Mouse (Mus musculus) forelimb bud, embryonic 11.5 days (tissue): ENCODE measurements around the gene Sigirr.

ENCODE experiments used
- DNase-seq: peaks from one replicate; pipeline ENCODE4 v3.0.0-alpha.2; 2012; ENCODE audit warnings: low read depth, low spot score

Gene Sigirr

GRCm38 (mm10) chr7:141060426-141061242 lies 39.7 kb downstream of the Sigirr start, which contains the start of gene B4galnt4:
Gene B4galnt4, plus strand, starts transcription at chr7:141061104.
- DNase-seq, result peak; percentile 86

GRCm38 (mm10) chr7:141059929-141060328 lies 40.4 kb downstream of the Sigirr start:
- no peak for DNase-seq

GRCm38 (mm10) chr7:141058601-141059341 lies 41.6 kb downstream of the Sigirr start:
- DNase-seq, result no peak

DNA sequence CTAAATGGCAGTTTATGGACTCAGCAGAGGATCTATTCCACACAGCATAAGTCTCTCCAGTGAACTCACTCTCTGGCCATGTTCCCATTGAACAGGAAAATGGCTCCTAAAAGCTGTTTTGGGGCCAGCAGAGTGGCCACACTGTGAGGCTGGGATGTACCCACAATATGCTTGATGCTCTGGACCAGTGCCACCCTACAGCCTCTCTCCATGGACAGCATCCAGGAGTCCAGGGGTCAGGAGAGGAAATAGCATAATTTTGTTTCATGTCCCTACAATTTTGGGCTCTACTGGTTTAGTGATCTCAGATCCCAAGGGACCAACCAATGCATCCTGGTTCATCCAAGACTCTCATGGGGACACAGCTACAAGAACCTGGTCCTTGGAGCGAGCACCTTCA lies 42.8 kb downstream of the Sigirr start:
- no peak for DNase-seq

DNA sequence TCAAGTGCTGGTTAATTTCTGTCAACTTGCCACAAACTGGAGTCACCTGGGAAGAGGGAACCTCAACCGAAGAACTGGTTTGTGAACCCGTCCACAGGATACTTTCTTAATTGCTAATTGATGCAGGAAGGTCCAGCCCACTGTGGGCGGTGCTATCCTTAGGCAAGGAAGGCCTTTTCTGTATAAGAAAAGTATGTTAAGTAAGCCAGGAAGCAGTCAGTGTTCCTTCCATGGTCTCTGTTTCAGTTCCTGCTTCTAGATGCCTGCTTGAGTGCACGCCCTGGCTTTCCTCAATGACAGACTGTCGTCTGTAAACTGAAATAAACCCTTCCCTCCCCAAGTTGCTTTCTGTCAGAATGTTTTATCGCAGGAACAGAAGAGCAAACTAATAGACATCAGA lies 43.4 kb downstream of the Sigirr start:
- DNase-seq, result no peak

DNA sequence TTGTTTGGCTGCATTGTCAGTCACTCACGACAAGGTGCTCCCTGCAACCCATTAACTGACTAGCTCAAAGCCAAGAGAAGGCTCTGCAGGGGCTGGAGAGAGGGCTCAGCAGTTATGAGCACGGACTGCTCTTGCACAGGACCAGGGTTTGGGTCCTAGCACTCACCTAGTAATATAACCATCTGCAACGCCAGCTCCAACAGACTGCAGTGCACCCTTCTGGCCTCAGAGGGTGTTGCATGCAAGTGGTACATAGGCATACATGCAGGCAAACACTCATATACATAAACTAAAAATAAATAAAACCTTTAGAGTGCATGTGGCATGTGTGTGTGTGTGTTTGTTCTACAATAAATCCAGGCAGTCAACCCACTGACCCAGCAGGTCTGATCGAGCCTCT lies 44.6 kb downstream of the Sigirr start:
- no peak for DNase-seq

DNA sequence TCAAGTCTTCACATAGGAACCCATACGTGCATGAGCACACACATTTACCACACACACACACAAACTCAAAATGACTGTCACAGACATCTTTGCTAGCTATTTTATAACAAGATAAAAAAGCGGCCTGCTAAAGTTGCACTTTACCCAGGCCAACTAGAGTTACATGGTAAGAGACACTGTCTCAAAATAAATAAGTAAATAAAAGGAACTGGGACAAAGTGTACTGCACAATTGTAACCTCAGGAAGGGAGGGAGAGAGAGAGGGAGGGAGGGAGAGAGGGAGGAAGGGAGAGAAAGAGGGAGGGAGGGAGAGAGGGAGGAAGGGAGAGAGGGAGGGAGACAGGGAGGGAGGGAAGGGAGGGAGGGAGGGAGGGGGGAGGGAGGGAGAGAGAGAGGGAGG lies 48.0 kb downstream of the Sigirr start:
- DNase-seq, result no peak

DNA sequence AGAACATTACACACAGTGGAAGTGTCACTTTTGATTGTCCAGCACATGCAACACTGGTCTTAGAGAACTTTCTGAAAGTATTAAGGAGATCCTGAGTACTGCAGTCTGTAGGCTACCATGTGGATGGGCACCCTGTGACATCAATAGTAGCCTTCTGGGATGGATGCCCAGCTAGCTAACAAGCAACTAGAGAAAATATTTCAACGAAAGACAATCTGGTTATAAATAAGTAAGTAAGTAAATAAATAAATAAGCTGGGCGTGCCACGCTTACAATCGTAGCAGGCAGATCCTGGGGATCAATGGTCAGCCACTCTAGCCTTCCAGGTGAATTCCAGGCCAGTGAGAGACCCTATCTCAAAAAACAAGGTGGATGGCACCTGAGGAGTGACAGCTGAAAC lies 48.4 kb downstream of the Sigirr start:
- DNase-seq, result no peak

- no peak for DNase-seq
Measured at GRCm38 (mm10) chr7:141051060-141051685, 49.2 kb downstream of the Sigirr start.

DNA sequence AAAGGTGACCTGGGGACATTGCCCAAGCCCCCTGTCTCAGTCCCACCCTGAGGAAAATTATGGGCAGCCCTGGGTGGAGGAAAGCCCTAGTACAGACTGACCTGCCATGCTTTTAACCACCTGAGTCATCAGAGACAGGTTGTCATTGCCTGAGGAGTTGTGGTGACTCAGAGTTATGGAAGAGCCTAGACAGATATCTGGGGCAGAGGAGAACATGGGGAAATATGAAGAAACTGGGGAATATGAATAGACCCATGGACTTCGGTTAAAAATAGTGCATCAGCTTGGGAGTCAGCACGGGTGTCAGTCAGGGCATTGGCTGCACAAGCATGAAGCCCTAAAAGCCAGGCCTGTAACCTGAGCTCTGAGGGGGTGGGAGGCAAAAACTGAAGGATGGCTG lies 51.0 kb downstream of the Sigirr start:
- DNase-seq, result no peak

DNA sequence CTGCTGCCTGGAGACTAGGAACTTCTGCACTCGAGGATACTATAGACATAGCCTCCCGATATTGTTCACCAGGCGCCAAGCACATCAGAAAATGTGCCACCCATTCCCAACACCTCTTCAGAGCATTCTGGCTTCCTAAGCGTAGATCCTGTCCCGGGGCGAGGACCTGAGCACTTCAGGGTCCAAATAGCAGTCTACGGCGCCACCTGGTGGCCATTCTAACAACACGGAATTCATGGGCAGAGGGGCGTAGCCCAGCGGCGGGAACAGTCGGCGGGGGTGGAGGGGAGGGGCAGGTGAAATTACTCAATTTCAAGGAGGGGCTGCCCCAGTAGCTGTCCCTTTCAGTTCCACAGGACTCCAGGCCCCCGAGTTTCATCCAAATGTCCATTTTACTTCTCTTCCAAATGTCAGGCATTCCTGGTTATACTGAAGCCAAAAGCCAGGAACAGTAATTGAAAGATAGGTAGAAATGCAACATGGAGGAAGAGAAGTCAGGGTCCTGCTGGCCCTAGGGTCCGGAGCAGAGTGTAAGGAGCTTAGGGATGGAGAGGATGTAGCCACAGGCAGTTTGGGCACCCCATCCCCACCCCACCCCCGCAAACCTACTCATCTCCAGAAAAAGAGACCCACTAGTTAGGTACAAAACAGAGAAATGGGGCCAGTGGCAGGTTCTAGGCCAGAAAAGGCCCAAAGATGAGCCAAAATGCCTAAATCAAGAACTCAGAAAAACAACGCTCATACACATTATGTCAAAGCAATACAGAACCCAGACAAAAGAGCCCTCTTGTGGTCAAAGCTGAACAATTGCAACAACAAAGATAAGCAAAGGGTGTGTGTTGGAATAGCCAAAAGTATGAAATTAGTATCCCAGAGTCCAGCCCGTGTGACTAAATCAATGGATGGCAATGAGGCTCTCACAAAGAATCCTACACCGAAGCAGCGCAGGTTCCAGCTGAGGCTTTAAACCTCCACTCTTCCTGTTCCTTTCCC lies 51.9 kb downstream of the Sigirr start:
- DNase-seq, result peak; percentile 95

DNA sequence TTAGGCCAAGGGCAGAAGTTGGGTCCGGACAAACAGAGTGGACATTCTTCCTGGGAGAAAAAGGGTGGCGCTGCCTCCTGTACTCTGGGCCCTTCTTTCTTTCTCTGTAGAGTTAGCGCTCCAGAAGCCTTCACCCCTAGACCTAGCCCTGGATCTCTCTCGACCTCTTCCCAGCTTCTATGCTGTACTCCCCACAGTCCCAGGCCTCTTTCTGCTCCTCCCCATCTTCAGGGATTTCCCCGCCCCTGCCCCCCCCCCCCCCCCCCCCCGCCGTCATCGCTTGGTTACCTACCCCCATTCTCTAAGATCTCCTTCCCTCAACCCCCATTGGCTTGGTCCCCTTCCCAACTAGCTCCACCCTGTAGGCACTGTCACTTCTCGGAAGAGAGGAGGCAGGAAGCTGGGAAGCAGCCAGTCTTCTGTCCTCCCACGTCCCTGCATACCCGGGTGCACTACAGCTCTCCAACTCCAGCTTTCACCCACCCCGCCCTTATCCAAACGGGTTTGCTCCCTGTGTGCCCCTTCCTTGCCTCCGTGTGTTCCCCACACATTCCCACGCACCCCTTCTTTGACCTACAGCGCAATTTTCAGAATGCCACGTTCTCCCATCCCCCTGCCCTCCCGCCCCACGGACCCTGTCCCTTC lies 52.7 kb downstream of the Sigirr start:
- DNase-seq, result no peak

DNA sequence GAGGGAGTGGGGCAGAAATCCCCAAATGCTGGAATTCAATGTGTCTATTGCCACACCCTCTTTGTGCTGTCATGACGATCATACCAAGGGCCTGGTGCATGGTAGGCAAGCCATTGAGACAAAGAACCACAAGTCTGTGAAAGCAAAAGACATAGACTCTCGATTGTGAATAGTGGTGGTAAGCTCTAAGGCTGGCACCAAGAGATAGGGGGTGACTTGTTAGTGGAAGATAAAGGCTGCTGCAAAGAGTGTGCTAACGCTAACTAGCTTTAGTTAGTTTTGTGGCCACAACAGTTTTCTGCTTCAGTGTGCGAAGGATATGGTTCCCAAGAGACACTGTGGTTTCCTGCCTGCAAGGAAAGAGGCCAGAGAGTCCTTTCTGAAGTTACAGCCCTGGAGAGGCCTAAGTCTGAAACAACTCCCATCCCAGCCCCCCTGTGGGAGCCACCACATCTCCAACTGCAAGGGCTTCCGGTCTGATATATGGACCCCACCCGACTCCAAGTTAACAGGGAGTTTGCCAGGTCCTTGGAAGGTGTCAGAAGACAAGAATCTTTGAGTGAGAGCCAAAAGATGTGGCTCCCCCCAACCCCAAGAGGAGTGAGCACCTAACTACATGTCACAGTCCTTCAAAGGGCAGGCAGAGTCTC lies 53.3 kb downstream of the Sigirr start:
- no peak for DNase-seq

GRCm38 (mm10) chr7:141042539-141042938 lies 57.8 kb downstream of the Sigirr start:
- no peak for DNase-seq

GRCm38 (mm10) chr7:141041661-141042060 lies 58.7 kb downstream of the Sigirr start:
- no peak for DNase-seq
